Mouse (Mus musculus) limb, embryonic 14.5 days (tissue): Measurements from ENCODE around the gene Mtch1. TPM values are rescaled to one million over a fixed set of nuclear protein-coding genes. Genes with fewer than 3 reads are reported as not detected.

Source experiments
- ATAC-seq: fragments of 200-750 bp; cut with Nextera tagmentation; 2 replicates; pipeline ENCODE4 v1.8.0; 2017; ENCODE audit warnings: low read depth, moderate number of reproducible peaks, moderate TSS enrichment; ENCODE audit not compliant: low FRiP score
- DNase-seq: peaks from one replicate; pipeline ENCODE4 v3.0.0-alpha.2; 2015; ENCODE audit warnings: low spot score
- H3K27ac ChIP-seq: fragments of 300-500 bp; sonication (generic); replicated peaks from 2 replicates; pipeline ENCODE4 v1.5.1; 2014; ENCODE audit warnings: low read depth, mild to moderate bottlenecking, low read length, moderate library complexity, mixed read lengths
- H3K27me3 ChIP-seq: fragments of 300-500 bp; sonication (generic); 2 replicates; pipeline ENCODE4 v1.6.1; 2014; ENCODE audit warnings: low read length, mixed read lengths; ENCODE audit not compliant: control insufficient read depth, insufficient read depth
- H3K36me3 ChIP-seq: fragments of 300-500 bp; sonication (generic); 2 replicates; pipeline ENCODE4 v1.6.1; 2014; ENCODE audit warnings: mild to moderate bottlenecking, low read length, moderate library complexity, mixed read lengths; ENCODE audit not compliant: control insufficient read depth, insufficient read depth
- H3K4me1 ChIP-seq: fragments of 300-500 bp; sonication (generic); 2 replicates; pipeline ENCODE4 v1.6.1; 2014; ENCODE audit warnings: antibody characterized with exemption, low read length, mixed read lengths; ENCODE audit not compliant: control insufficient read depth, insufficient read depth
- H3K4me2 ChIP-seq: fragments of 300-500 bp; sonication (generic); replicated peaks from 2 replicates; pipeline ENCODE4 v1.6.1; 2014; ENCODE audit warnings: low read depth, mild to moderate bottlenecking, low read length, moderate library complexity; ENCODE audit not compliant: severe bottlenecking
- H3K4me3 ChIP-seq: fragments of 300-500 bp; sonication (generic); replicated peaks from 2 replicates; pipeline ENCODE4 v1.5.1; 2014; ENCODE audit warnings: low read length
- H3K9ac ChIP-seq: fragments of 300-500 bp; sonication (generic); 2 replicates; pipeline ENCODE4 v1.6.1; 2014; ENCODE audit warnings: mild to moderate bottlenecking, low read depth, low read length, moderate library complexity; ENCODE audit not compliant: severe bottlenecking
- H3K9me3 ChIP-seq: fragments of 300-500 bp; sonication (generic); 2 replicates; pipeline ENCODE4 v1.6.1; 2016; ENCODE audit warnings: low read length; ENCODE audit not compliant: control insufficient read depth
- POLR2A ChIP-seq: fragments of 200-500 bp; IDR thresholded peaks from 2 replicates; pipeline ENCODE4 v1.8.0; 2012; ENCODE audit warnings: inconsistent platforms, mild to moderate bottlenecking, moderate library complexity, borderline replicate concordance; ENCODE audit not compliant: insufficient read depth, insufficient read length; ENCODE audit errors: extremely low read depth
- WGBS: fragments of 180-500 bp; shearing (Covaris S2); extraction: QIAGEN DNeasy Blood & Tissue Kit; methylation state at CpG from one replicate; pipeline ENCODE4 v1.1.7; 2014; 5-methylcytosine and 5-hydroxymethylcytosine counted together
- polyA plus RNA-seq, 2 experiments: library from polyadenylated mRNA; depleted of rRNA in 1 of 2; stranded (reverse) in 1 of 2; unstranded in 1 of 2; fragments of >200 nt; fragmentation: Nextera tagmentation in 1 of 2; extraction: Ambion mirVana in 1 of 2; gene quantifications; 2 replicates each; pipeline versions ENCODE4 v1.2.1 to v1.2.3; 2012 to 2014

Gene Mtch1
- polyA plus RNA-seq, 2 experiments = 420 to 469 TPM

- Histone ChIP-seq H3K4me2 (no peak overlapping the region), H3K4me1 (peaks cover 12% of the 10 kb centered on the region; the same call in 1 of the 2 replicates), H3K27me3 (peaks cover 8% of the 10 kb centered on the region), H3K9me3 (no peaks in the 10 kb centered on the region), H3K27ac (no peak overlapping the region), H3K4me3 (no peak overlapping the region), H3K36me3 (peaks cover 54% of the 10 kb centered on the region), H3K9ac (no peak overlapping the region)
- no peak for DNase-seq
- TF ChIP-seq POLR2A = no peak
- no peak for ATAC-seq
- WGBS = 44% methylated on average over 5 of the region's 5 CpGs
Observed at GRCm38 (mm10) chr17:29330671-29331410, 16.9 kb downstream of the Mtch1 start.

DNA sequence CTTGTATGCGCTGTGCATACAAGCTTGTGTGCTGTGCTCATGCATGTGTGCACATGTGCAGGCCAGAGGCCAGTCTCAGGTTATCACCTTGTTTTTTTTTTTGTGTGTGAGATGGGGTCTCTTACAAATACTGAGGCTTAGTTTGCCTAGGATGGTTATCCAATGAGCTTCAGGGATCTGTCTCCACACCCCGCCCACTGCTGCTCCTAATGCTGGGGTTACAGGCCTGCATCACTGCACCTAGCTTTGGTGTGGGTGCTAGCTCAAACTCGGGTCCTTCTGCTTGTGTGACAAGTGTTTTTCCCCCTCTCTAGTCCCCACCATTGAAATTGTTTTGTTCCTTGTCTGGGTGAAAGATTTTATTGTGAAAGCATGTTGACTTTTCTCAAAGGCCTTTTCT lies 17.5 kb downstream of the Mtch1 start:
- no peak overlapping the region for H3K9ac ChIP-seq
- H3K4me3 ChIP-seq = no peak overlapping the region
- no peak for ATAC-seq
- no peaks in the 10 kb centered on the region for H3K9me3 ChIP-seq
- WGBS = 87% methylated on average over 3 of the region's 3 CpGs
- peaks cover 12% of the 10 kb centered on the region; the same call in 1 of the 2 replicates for H3K4me1 ChIP-seq
- H3K27ac ChIP-seq = no peak overlapping the region
- H3K36me3 ChIP-seq = peaks cover 48% of the 10 kb centered on the region
- no peak for DNase-seq
- H3K27me3 ChIP-seq = peaks cover 8% of the 10 kb centered on the region
- TF ChIP-seq POLR2A = no peak
- no peak overlapping the region for H3K4me2 ChIP-seq

GRCm38 (mm10) chr17:29327691-29328090 lies 20.0 kb downstream of the Mtch1 start:
- Histone ChIP-seq H3K4me3 (no peak overlapping the region), H3K27me3 (peaks cover 14% of the 10 kb centered on the region), H3K27ac (no peak overlapping the region), H3K4me2 (no peak overlapping the region), H3K9ac (no peak overlapping the region), H3K36me3 (peaks cover 27% of the 10 kb centered on the region), H3K4me1 (peaks cover 15% of the 10 kb centered on the region; the same call in 1 of the 2 replicates), H3K9me3 (no peaks in the 10 kb centered on the region)
- no peak for DNase-seq
- WGBS = 72% methylated on average over 9 of the region's 9 CpGs
- no peak for ATAC-seq
- TF ChIP-seq POLR2A = no peak

GRCm38 (mm10) chr17:29326531-29327529 lies 20.9 kb downstream of the Mtch1 start:
- DNase-seq (no peak), ATAC-seq (no peak)
- H3K4me2 ChIP-seq = peak overlapping the region; percentile 61
- H3K9me3 ChIP-seq = no peaks in the 10 kb centered on the region
- H3K4me3 ChIP-seq = peak overlapping the region; percentile 27
- peaks cover 23% of the 10 kb centered on the region for H3K27me3 ChIP-seq
- WGBS = 14% methylated on average over 52 of the region's 52 CpGs
- H3K36me3 ChIP-seq = peaks cover 19% of the 10 kb centered on the region
- H3K27ac ChIP-seq = no peak overlapping the region
- H3K9ac ChIP-seq = peak overlapping the region; percentile 52
- TF ChIP-seq POLR2A = no peak
- H3K4me1 ChIP-seq = peaks cover 21% of the 10 kb centered on the region; the same call in 1 of the 2 replicates

- TF ChIP-seq POLR2A = no peak
- no peak overlapping the region for H3K27ac ChIP-seq
- H3K4me2 ChIP-seq = peak overlapping the region; percentile 61; the same call in 1 of the 2 replicates
- peak overlapping the region; percentile 52; the same call in 1 of the 2 replicates for H3K9ac ChIP-seq
- H3K9me3 ChIP-seq = no peaks in the 10 kb centered on the region
- DNase-seq (no peak), ATAC-seq (no peak)
- WGBS = 52% methylated on average over 13 of the region's 13 CpGs
- H3K36me3 ChIP-seq = peaks cover 9% of the 10 kb centered on the region; the same call in 1 of the 2 replicates
- peaks cover 33% of the 10 kb centered on the region for H3K27me3 ChIP-seq
- H3K4me1 ChIP-seq = peaks cover 21% of the 10 kb centered on the region; the same call in 1 of the 2 replicates
- H3K4me3 ChIP-seq = no peak overlapping the region
Observed at GRCm38 (mm10) chr17:29325831-29326230, 21.9 kb downstream of the Mtch1 start.
